Mouse (Mus musculus) spleen, adult 2 months (tissue): ENCODE results near the gene Ssxb6. TPM values are rescaled to one million over a fixed set of nuclear protein-coding genes. Genes with fewer than 3 reads are reported as not detected.
"Not testable (repeated sequence)": the region's sequence is repeated elsewhere in the genome, so short reads cannot be mapped to it uniquely, and the experiment has no call there.

Experiments
- DNase-seq, 2 experiments: peaks; one replicate each; pipeline versions ENCODE4 v3.0.0 to v3.0.0-alpha.2; 2012 to 2021; ENCODE audit warnings: low spot score in 2 of 2, low read depth in 1 of 2
- H3K27ac ChIP-seq: fragments of 200-500 bp; 2 replicates; pipeline ENCODE4 v1.5.1; 2012; ENCODE audit warnings: low read length, inconsistent platforms; ENCODE audit not compliant: insufficient read depth
- H3K27me3 ChIP-seq: fragments of 200-500 bp; 2 replicates; pipeline ENCODE4 v1.6.1; 2012; ENCODE audit warnings: mild to moderate bottlenecking, moderate library complexity, low read length, inconsistent platforms; ENCODE audit not compliant: control insufficient read depth, insufficient read depth
- H3K36me3 ChIP-seq: fragments of 200-500 bp; 2 replicates; pipeline ENCODE4 v1.6.1; 2012; ENCODE audit warnings: mild to moderate bottlenecking, low read length, inconsistent platforms; ENCODE audit not compliant: control insufficient read depth, insufficient read depth
- H3K4me1 ChIP-seq: fragments of 200-500 bp; 2 replicates; pipeline ENCODE4 v1.6.1; 2011; ENCODE audit warnings: inconsistent platforms; ENCODE audit not compliant: control insufficient read depth, insufficient read depth, insufficient read length
- H3K4me3 ChIP-seq: fragments of 200-500 bp; 2 replicates; pipeline ENCODE4 v1.5.1; 2011; ENCODE audit warnings: mild to moderate bottlenecking, inconsistent platforms; ENCODE audit not compliant: insufficient read depth, insufficient read length; ENCODE audit errors: extremely low read depth
- CTCF ChIP-seq: fragments of 200-500 bp; IDR thresholded peaks from 2 replicates; pipeline ENCODE4 v1.5.1; 2011; ENCODE audit warnings: mild to moderate bottlenecking, inconsistent platforms; ENCODE audit not compliant: insufficient read depth, insufficient read length, insufficient replicate concordance; ENCODE audit errors: extremely low read depth
- POLR2A ChIP-seq: fragments of 200-500 bp; IDR thresholded peaks from 2 replicates; pipeline ENCODE4 v1.6.1; 2011; ENCODE audit warnings: low read depth, low read length, inconsistent platforms
- WGBS: fragments of 180-500 bp; shearing (Covaris S2); methylation state at CpG from one replicate; pipeline ENCODE4 v1.1.7; 2018; 5-methylcytosine and 5-hydroxymethylcytosine counted together
- polyA plus RNA-seq: library from polyadenylated mRNA; depleted of rRNA; stranded (reverse); fragments of >200 nt; gene quantifications from 2 replicates; pipeline ENCODE4 v1.2.3, GENCODE M21; 2012; rRNA removed

Gene Ssxb6
- not detected in 2 replicates for polyA plus RNA-seq

- not testable (repeated sequence) for DNase-seq, H3K27me3 ChIP-seq, H3K27ac ChIP-seq, H3K36me3 ChIP-seq, H3K4me3 ChIP-seq, H3K4me1 ChIP-seq
- 83% methylated on average over 4 of the region's 4 CpGs for WGBS
Measured at GRCm38 (mm10) chrX:8548155-8548554, at the start of gene Ssxb6. Ssxb6 (minus strand) TSS chrX:8548255.

GRCm38 (mm10) chrX:8591716-8592115, 43.7 kb upstream of the Ssxb6 start, which contains the start of gene Ssxb3:
Ssxb3 (minus strand) TSS chrX:8591816.
- not testable (repeated sequence) for H3K36me3 ChIP-seq, H3K27ac ChIP-seq, H3K4me1 ChIP-seq, DNase-seq, H3K27me3 ChIP-seq, H3K4me3 ChIP-seq
- 31% methylated on average over 1 of the region's 1 CpGs for WGBS

- H3K4me1 ChIP-seq = no peaks in the 10 kb centered on the region
- WGBS = 79% methylated on average over 2 of the region's 2 CpGs
- H3K4me3 ChIP-seq = no peak within 1 kb of the TSS
- DNase-seq = no peak
- TF ChIP-seq POLR2A (no peak), CTCF (no peak)
- H3K27ac ChIP-seq = no peak within 1 kb of the TSS
- H3K36me3 ChIP-seq = no peaks in the 10 kb centered on the region
- H3K27me3 ChIP-seq = no peaks in the 10 kb centered on the region
Measured at GRCm38 (mm10) chrX:8524854-8525253, 23.2 kb downstream of the Ssxb6 start, which contains the start of gene Gm14459. Gm14459 (minus strand) TSS chrX:8524954.

Other genes starting within 250 kb of the Ssxb6 start
- not detected in 2 replicates for gene Ssxb10, start 220.8 kb downstream of the Ssxb6 start, polyA plus RNA-seq
- gene Ssxb9, start 181.3 kb downstream of the Ssxb6 start, polyA plus RNA-seq = not detected in 2 replicates
- gene Ssxb1, start 134.9 kb downstream of the Ssxb6 start, polyA plus RNA-seq = not detected in 2 replicates
- gene Ssxb2, start 86.5 kb downstream of the Ssxb6 start, polyA plus RNA-seq = not detected in 2 replicates
- not detected in 2 replicates for gene Gm14459, start 23.3 kb downstream of the Ssxb6 start, polyA plus RNA-seq
- not detected in 2 replicates for gene Ssxb3, start 43.6 kb upstream of the Ssxb6 start, polyA plus RNA-seq
- not detected in 2 replicates for gene Ssxb8, start 142.6 kb upstream of the Ssxb6 start, polyA plus RNA-seq
- not detected in 2 replicates for gene Ssx9, start 200.2 kb upstream of the Ssxb6 start, polyA plus RNA-seq